Mouse (Mus musculus) kidney, embryonic 14.5 days (tissue): Measurements from ENCODE around the gene Hipk3. TPM values are rescaled to one million over a fixed set of nuclear protein-coding genes. Genes with fewer than 3 reads are reported as not detected.
A peak's percentile ranks its signal among the peaks of the same experiment; 100 is the strongest.

ENCODE experiments used
- ATAC-seq: fragments of 200-750 bp; cut with Nextera tagmentation; 2 replicates; pipeline ENCODE4 v1.8.0; 2017; ENCODE audit warnings: moderate number of reproducible peaks, mild to moderate bottlenecking, moderate TSS enrichment, moderate library complexity; ENCODE audit not compliant: low FRiP score, low TSS enrichment
- H3K27ac ChIP-seq: fragments of 300-500 bp; sonication (generic); 2 replicates; pipeline ENCODE4 v1.5.1; 2014; ENCODE audit warnings: low read depth, mild to moderate bottlenecking, low read length, moderate library complexity, mixed read lengths
- H3K27me3 ChIP-seq: fragments of 300-500 bp; sonication (generic); 2 replicates; pipeline ENCODE4 v1.6.1; 2014; ENCODE audit warnings: mild to moderate bottlenecking, low read length; ENCODE audit not compliant: control insufficient read depth, insufficient read depth
- H3K36me3 ChIP-seq: fragments of 300-500 bp; sonication (generic); 2 replicates; pipeline ENCODE4 v1.6.1; 2014; ENCODE audit warnings: low read length, mixed read lengths; ENCODE audit not compliant: control insufficient read depth, insufficient read depth
- H3K4me1 ChIP-seq: fragments of 300-500 bp; sonication (generic); 2 replicates; pipeline ENCODE4 v1.6.1; 2014; ENCODE audit warnings: low read length, mixed read lengths; ENCODE audit not compliant: control insufficient read depth, insufficient read depth
- H3K4me2 ChIP-seq: fragments of 300-500 bp; sonication (generic); replicated peaks from 2 replicates; pipeline ENCODE4 v1.6.1; 2014; ENCODE audit warnings: low read depth, mild to moderate bottlenecking, low read length
- H3K4me3 ChIP-seq: fragments of 300-500 bp; sonication (generic); 2 replicates; pipeline ENCODE4 v1.5.1; 2014; ENCODE audit warnings: mild to moderate bottlenecking, low read length
- H3K9ac ChIP-seq: fragments of 300-500 bp; sonication (generic); 2 replicates; pipeline ENCODE4 v1.6.1; 2014; ENCODE audit warnings: low read depth, mild to moderate bottlenecking, low read length, moderate library complexity
- H3K9me3 ChIP-seq: fragments of 300-500 bp; sonication (generic); 2 replicates; pipeline ENCODE4 v1.6.1; 2016; ENCODE audit warnings: low read length; ENCODE audit not compliant: control insufficient read depth
- WGBS: fragments of 180-500 bp; shearing (Covaris S2); extraction: QIAGEN DNeasy Blood & Tissue Kit; methylation state at CpG from one replicate; pipeline ENCODE4 v1.1.7; 2014; 5-methylcytosine and 5-hydroxymethylcytosine counted together
- polyA plus RNA-seq: library from polyadenylated mRNA; unstranded; fragments of >200 nt; fragmentation: Nextera tagmentation; extraction: Ambion mirVana; gene quantifications from 2 replicates; pipeline ENCODE4 v1.2.1, GENCODE M21; 2014

Hipk3 gene
- 13.6 and 21.7 TPM in 2 replicates for polyA plus RNA-seq

- H3K9ac ChIP-seq: peak within 1 kb of the TSS; percentile 100
- peak within 1 kb of the TSS; percentile 95 for H3K4me3 ChIP-seq
- WGBS: 0% methylated on average over 46 of the region's 98 CpGs
- peak within 1 kb of the TSS; percentile 50 for H3K4me2 ChIP-seq
- H3K27ac ChIP-seq: peak within 1 kb of the TSS; percentile 99
- no peaks in the 10 kb centered on the region for H3K27me3 ChIP-seq
- no peaks in the 10 kb centered on the region for H3K9me3 ChIP-seq
- ATAC-seq: peak; percentile 94
- H3K36me3 ChIP-seq: no peaks in the 10 kb centered on the region
- H3K4me1 ChIP-seq: peaks cover 17% of the 10 kb centered on the region
These were observed at the start of gene Hipk3 for GRCm38 (mm10) chr2:104493951-104494800. Gene Hipk3 (minus strand): TSS chr2:104494446.

- Histone ChIP-seq H3K27me3 (no peaks in the 10 kb centered on the region), H3K27ac (no peak overlapping the region), H3K4me1 (no peaks in the 10 kb centered on the region), H3K36me3 (no peaks in the 10 kb centered on the region), H3K4me2 (no peak overlapping the region), H3K9me3 (no peaks in the 10 kb centered on the region), H3K4me3 (no peak overlapping the region), H3K9ac (no peak overlapping the region)
- 72% methylated on average over 2 of the region's 2 CpGs for WGBS
- ATAC-seq: no peak
These were observed 46.0 kb upstream of the Hipk3 start for GRCm38 (mm10) chr2:104540286-104540685.

- Histone ChIP-seq H3K9me3 (no peaks in the 10 kb centered on the region), H3K27ac (no peak overlapping the region), H3K36me3 (no peaks in the 10 kb centered on the region), H3K4me1 (no peaks in the 10 kb centered on the region), H3K4me2 (no peak overlapping the region), H3K27me3 (no peaks in the 10 kb centered on the region), H3K4me3 (no peak overlapping the region), H3K9ac (no peak overlapping the region)
- WGBS: 91% methylated on average over 3 of the region's 3 CpGs
- ATAC-seq: no peak
These were observed 40.5 kb upstream of the Hipk3 start for GRCm38 (mm10) chr2:104534751-104535150.

- Histone ChIP-seq H3K27ac (no peak overlapping the region), H3K4me1 (no peaks in the 10 kb centered on the region), H3K27me3 (no peaks in the 10 kb centered on the region), H3K4me3 (no peak overlapping the region), H3K9ac (no peak overlapping the region), H3K36me3 (no peaks in the 10 kb centered on the region), H3K9me3 (no peaks in the 10 kb centered on the region), H3K4me2 (no peak overlapping the region)
- no peak for ATAC-seq
- WGBS: 88% methylated on average over 1 of the region's 1 CpGs
These were observed 38.3 kb upstream of the Hipk3 start for GRCm38 (mm10) chr2:104532548-104532947.

- H3K36me3 ChIP-seq: no peaks in the 10 kb centered on the region
- H3K4me3 ChIP-seq: no peak overlapping the region
- ATAC-seq: no peak
- no peaks in the 10 kb centered on the region for H3K4me1 ChIP-seq
- H3K27ac ChIP-seq: no peak overlapping the region
- H3K9ac ChIP-seq: no peak overlapping the region
- no peaks in the 10 kb centered on the region for H3K9me3 ChIP-seq
- WGBS: 63% methylated on average over 3 of the region's 3 CpGs
- H3K4me2 ChIP-seq: no peak overlapping the region
- no peaks in the 10 kb centered on the region for H3K27me3 ChIP-seq
These were observed 32.3 kb upstream of the Hipk3 start for GRCm38 (mm10) chr2:104526559-104526958.

- Histone ChIP-seq H3K27ac (no peak overlapping the region), H3K4me3 (no peak overlapping the region), H3K27me3 (no peaks in the 10 kb centered on the region), H3K9ac (no peak overlapping the region), H3K9me3 (no peaks in the 10 kb centered on the region), H3K4me1 (no peaks in the 10 kb centered on the region), H3K4me2 (no peak overlapping the region), H3K36me3 (no peaks in the 10 kb centered on the region)
- ATAC-seq: no peak
- WGBS: 45% methylated on average over 5 of the region's 5 CpGs
These were observed 31.3 kb upstream of the Hipk3 start for GRCm38 (mm10) chr2:104525506-104525905.

- no peak overlapping the region for H3K9ac ChIP-seq
- WGBS: 85% methylated on average over 8 of the region's 8 CpGs
- no peaks in the 10 kb centered on the region for H3K4me1 ChIP-seq
- H3K9me3 ChIP-seq: no peaks in the 10 kb centered on the region
- H3K27me3 ChIP-seq: no peaks in the 10 kb centered on the region
- no peak overlapping the region for H3K27ac ChIP-seq
- no peak overlapping the region for H3K4me3 ChIP-seq
- H3K4me2 ChIP-seq: no peak overlapping the region
- ATAC-seq: no peak
- no peaks in the 10 kb centered on the region for H3K36me3 ChIP-seq
These were observed 17.4 kb upstream of the Hipk3 start for GRCm38 (mm10) chr2:104511622-104512021.

GRCm38 (mm10) chr2:104502388-104502787 lies 8.1 kb upstream of the Hipk3 start:
- Histone ChIP-seq H3K4me1 (no peaks in the 10 kb centered on the region), H3K36me3 (no peaks in the 10 kb centered on the region), H3K4me3 (no peak overlapping the region), H3K9ac (no peak overlapping the region), H3K9me3 (no peaks in the 10 kb centered on the region), H3K27ac (no peak overlapping the region), H3K27me3 (no peaks in the 10 kb centered on the region), H3K4me2 (no peak overlapping the region)
- no peak for ATAC-seq
- 46% methylated on average over 3 of the region's 3 CpGs for WGBS

- ATAC-seq: no peak
- H3K4me1 ChIP-seq: no peaks in the 10 kb centered on the region
- WGBS: 91% methylated on average over 2 of the region's 2 CpGs
- H3K4me3 ChIP-seq: no peak overlapping the region
- no peaks in the 10 kb centered on the region for H3K9me3 ChIP-seq
- H3K9ac ChIP-seq: no peak overlapping the region
- H3K27me3 ChIP-seq: no peaks in the 10 kb centered on the region
- no peaks in the 10 kb centered on the region for H3K36me3 ChIP-seq
- H3K27ac ChIP-seq: no peak overlapping the region
- no peak overlapping the region for H3K4me2 ChIP-seq
These were observed 6.8 kb upstream of the Hipk3 start for GRCm38 (mm10) chr2:104501091-104501490.
